Mouse (Mus musculus) liver, postnatal 0 days (tissue): ENCODE measurements at regions not wholly inside any gene's neighbourhood (a gene's known extent, or its start where the extent isn't known, plus 50 kb on each side); places are given as distances from the start of the nearest gene placed in this dataset.

Experiments used
- CTCF ChIP-seq: sonication (generic); IDR thresholded peaks from 2 replicates; pipeline ENCODE4 v1.5.1; 2016; ENCODE audit warnings: antibody characterized with exemption, low read depth
- EP300 ChIP-seq: IDR thresholded peaks from 2 replicates; pipeline ENCODE4 v1.6.1; 2016; ENCODE audit warnings: antibody characterized with exemption, low read depth, mild to moderate bottlenecking

DNA sequence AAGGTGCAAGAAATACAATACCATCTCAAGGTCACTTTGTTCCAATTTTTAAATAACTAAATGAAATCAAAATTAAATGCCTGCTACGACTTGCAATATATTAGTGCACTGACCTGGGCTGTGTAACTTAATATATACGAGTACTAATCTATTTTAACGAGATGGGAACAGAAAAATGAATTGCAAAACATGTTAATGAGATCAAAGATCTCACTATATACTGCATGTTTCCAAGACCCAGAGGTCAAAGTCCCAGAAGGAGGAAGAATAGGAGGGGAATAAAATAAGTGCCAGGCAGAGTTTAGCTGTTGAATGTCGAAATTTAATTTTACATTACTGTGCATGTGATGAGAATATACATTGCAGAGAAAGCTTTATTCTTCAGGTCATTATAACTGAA lies 614.7 kb downstream of the Kctd8 start:
- TF ChIP-seq EP300 (no peak), CTCF (no peak)
